Mouse (Mus musculus): ENCODE data around the gene Tox3.

The Tox3 gene

DNA sequence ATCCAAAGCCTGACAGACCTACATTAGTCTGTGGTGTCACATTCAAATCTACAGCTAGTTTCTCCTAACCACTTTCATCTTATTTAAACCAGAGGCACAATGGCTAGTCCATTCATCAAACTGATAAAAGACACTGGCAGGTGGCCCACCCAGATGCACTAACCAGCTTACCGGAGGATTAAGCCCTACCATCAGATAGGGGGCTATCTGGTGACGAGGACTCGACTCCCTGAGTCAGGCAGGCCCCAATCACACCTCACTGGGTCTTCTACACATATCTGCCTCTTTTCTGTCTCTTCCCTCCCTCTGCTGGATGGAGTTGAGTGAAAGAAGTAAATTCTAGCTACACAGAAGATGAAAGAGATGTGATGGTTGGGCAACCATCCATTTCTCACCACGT, 24.3 kb downstream of the Tox3 start:
- no peak for DNase-seq (ENCODE audit: low read depth)

DNA sequence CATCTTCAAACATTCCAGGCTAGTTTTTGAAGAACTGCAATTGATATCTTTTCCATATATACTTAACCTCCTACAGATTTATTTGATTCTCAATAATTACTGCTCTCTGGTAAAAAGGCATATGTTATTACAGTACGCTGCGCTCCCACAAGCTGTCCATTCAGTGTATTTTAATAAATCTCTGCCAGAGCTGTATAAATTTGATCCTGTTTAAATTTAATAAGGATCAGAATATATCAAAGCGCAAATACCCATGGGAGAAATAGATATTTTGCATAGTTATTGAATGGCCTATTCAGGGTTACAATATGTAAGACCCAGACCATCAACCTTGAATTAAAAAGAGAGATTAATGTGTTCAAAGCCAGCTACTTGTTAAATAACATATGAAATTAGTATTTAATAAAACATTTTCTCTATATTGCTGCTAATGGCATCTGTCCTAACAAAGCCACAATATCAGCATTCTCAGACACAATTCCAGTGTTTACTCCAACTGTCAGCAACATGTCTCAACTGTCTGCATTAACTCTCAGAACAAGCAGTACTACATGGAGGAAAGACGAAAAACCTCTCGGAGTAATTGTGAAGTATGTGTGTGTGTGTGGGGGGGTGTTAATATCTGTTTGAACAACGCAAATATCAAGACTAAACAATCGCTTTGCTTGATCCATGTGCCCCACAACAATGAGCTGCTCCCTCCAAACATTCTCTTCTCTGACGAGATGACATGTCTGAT, 25.3 kb downstream of the Tox3 start:
- no peak for DNase-seq (ENCODE audit: low read depth)

DNA sequence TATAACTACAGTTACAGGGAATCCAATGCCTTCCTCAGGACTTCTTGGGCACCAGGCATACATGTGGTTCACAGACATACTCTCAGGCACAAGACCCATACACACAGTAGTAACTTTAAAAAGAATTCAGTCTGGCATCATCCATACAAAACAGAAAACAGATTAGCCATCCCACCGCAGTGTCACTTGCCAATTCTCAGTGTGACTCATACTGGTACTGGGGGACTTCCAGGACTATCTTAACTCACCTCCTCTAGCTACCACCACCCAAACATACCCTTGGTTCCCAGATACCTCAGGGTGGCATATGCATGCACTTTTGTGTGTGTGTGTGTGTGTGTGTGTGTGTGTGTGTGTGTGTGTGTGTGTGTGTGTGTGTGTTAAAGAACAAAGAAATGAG, 26.9 kb downstream of the Tox3 start:
- no peak for DNase-seq (ENCODE audit: low read depth)

DNA sequence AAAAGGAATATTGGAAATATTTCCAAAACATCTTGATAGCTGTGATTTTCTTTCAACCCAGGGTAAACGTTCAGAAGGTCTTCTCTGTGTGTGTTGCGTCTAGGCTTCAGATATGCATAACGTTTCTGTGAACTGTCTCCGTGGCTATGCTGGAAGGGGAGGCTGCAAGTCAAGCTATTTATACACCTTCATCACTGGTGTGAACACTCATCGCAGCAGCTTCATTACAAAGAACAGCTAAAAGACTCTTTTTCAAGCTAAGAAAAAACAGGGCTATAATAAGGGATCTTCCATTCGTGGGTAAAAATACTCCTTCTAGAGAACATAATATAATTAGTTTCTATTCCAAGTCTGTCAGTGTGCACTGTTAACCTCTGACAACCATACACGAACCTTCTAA, 33.8 kb downstream of the Tox3 start:
- no peak for DNase-seq (ENCODE audit: low read depth)

DNA sequence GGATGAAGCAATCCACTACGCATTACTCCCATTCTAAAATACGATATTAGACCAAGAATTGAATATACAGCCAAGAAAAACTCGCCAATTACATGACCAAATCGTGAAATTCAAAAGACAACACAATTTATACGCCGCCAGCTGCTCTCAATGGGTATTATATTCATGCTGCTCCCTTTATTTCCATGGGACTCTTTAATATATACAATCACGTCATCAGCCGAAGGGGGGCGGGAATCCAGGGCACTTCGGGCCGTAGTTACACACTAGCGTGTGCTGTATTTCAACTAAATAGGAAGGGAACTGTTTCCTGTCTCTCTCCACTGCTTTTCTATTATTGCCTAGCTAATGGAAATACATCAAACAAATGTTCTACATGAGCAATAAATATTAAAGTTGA, 45.2 kb downstream of the Tox3 start:
- DNase-seq (ENCODE audit: low read depth) = no peak

DNA sequence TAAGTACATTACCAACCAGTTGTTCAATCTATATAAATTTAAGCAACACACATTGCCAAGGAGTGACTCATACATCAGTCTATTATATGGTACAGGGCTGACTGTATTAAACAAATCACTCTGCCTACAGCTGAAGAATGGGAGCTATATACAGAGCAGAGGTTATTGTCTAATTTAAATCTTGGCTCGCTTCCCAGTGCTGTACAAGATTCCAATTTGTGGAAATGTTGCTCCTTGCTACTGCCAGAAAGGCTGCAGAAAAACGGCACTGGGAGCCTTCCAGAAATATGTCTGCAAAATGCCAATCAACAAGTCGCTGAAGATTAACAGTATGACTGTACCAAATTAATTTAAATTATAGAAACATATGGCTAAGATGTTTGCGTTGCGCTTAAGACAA, 45.9 kb downstream of the Tox3 start:
- DNase-seq (ENCODE audit: low read depth) = no peak

DNA sequence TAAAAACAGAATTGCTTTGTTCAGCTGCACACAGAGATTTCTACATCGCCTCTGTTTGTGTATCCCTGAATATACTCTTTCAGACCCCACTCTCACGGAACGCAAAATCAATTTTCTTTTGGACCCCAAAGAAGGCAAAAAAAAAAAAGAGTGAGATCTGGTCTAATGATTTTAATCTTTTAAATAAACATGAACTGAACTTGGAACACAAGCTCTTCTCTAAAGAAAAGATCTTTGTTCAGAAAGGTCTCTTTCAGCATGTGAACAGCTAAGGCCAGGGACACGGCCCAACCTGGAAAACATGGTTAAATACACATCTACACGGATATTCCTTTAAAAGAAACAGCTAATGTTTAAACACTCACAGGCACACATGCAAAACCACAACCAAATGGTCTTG, 46.6 kb downstream of the Tox3 start:
- DNase-seq (ENCODE audit: low read depth) = no peak

DNA sequence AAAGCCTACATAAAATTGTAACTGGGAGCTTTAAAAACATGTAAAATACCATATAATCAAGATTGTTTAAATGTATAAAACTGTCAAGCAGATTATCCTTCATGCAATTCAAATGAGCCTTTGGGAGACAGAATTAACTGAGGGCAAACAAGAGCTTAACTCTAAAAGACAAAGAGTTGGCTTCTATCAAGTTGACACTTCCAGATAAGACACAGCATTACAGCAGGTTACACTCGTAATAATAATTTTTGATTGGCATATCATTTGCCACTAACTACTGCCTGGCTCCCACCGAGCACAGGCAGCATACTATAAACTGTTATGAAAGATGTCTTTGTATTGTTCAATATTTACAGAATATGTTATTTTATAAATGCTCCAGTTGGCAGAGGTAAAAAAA, 47.2 kb downstream of the Tox3 start:
- no peak for DNase-seq (ENCODE audit: low read depth)

DNA sequence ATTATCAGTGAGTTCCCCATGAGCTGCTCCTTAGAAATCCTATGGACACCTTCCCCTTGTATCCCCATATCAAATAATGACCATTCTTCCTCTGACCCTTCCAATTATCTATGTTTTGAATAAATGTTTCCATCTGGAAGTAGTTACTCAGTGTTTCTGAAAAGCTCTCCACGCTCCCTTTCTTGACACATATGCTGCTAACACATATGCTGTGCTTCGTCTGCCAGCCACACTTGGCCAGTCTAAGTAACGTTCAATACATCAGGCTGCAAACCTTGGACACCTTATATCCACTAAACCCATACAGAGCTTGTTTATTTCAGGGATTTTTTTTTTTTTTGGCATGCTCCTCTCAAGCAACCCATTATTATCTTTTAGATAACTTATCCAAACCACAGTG, 54.1 kb downstream of the Tox3 start:
- DNase-seq (ENCODE audit: low read depth) = no peak

DNA sequence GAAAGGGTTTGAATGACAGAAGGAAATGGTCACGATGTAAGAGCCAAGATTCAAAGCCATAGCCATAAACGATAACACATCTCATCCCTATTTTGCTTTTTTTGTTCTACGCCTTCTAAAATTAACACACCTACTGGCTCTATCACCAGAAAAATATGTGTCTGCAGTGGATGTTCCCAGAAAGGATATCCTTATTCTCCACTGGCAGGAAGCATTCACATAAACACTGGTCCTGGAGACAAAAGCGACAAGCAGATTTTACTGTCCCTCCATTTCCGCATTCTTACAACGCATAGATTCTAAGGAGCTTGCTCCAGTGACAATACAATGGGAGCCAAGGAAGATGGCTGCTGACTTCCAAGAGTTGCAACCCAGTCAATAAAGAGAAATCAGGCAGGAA, 57.3 kb downstream of the Tox3 start:
- DNase-seq (ENCODE audit: low read depth) = no peak

DNA sequence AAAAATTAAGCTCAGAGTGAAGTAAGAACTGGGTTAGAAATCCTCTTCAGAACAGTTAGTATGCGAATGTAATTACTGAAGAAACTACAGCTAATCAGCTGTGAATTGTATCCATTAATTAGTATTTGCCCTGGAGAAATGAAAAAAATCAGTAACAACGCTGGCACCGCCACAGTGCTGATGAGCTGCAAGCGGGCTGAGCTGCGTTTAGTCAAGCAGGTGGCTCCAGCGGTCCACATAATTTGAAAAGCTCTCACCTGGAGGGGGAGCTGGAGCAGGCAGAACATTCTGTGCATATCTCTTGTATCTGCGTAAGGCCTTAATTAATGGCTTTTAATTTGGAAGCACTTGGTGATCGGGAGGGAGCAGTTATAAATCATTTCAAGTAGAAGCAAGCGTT, 71.4 kb downstream of the Tox3 start:
- no peak for DNase-seq (ENCODE audit: low read depth)

DNA sequence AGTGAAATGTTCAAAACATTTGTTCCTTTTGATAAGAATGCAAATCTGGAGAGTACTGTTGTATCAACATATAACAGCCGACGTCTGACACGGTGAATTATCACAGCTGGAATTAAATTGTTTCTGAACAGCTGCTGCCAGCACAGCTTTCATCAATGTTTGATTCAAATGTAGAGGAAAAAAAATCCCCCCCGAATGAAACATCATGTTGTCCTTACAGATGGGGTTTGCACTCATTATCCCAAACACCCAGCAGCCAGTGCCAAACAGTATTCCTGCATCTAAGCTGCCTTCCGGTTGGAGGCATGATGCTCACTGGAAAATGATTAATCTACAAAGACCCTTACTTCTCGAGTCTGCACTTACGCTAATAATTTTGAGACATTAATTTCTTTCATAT, 75.0 kb downstream of the Tox3 start:
- no peak for DNase-seq (ENCODE audit: low read depth)

DNA sequence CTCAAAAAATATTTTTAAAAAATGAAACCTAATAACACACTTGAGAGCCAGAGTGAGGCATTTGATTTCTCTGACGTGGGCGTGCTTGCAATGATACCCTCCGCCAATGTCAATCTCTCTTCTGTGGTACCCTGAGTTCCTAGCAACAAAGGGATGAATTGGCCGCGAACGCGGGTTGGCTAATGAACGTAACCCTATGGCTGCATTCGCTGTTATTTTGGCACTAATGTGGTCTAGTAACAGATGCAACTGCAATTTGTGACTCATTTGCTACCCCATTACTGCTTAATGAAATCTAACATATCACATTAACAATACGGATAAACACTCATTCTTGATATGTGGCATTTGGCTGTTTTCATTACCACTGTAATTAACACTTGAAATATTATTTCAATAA, 76.2 kb downstream of the Tox3 start:
- no peak for DNase-seq (ENCODE audit: low read depth)

DNA sequence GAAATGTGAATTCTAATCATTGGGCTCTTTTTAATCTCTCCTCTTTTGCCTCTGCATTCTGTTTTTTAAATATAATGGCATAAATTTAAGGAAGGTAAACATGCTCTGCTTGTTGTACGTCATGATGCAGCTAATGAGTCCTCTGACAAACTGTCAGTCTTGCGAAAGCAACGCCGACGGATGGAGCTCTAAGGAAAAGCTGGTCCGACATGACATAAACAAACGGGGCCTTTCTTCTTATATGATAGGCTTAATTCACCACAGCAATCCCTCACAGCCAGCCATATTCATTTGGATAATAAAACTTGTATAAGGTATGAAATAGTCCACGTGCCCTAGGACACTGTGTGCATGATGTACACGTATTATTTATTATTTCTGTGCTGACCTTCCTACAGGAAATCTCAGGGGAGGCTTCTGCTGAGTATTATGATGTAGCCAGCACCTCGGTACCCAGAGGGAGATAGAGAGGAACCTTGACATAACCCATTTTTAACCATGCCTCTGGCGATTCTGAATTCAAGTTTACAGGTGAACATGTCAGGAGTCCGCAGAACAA, 80.4 kb downstream of the Tox3 start:
- no peak for DNase-seq (ENCODE audit: low read depth)

DNA sequence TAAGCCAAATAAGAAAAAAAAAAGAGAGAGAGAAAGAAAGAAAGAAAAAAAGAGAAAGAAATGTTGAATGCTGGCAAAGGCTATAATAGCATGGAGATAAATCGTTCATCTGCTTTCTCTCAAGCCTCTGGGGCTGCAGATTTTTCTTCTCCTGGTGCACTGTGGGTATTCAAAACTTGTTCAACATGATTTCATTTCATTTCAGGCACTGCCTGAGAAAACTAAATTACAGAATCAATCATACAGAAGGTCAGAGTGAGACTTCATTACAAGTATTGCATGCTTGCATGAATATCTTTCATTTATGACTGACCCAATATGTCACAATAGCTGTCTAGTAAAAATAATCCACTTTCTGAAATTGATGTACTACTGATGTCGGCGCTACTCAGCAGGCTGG, 81.2 kb downstream of the Tox3 start:
- DNase-seq (ENCODE audit: low read depth) = no peak

DNA sequence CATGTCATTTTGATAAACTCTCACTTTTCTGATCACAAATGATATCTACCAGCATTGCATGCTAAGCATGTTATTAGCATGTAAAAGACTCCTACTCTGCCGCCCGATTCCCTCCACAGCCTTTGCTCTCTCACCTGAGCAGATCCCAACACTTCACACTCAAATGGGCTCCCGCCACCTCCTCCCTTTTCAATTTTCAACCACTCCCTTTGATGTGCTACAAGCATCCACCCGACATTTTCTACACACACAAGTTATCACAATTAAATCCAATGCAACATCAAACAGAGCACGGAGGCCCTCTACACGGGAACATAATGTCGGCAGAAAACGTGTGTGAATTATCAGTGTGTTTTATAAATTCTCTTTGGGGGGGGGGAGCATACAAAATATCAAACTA, 81.9 kb downstream of the Tox3 start:
- DNase-seq (ENCODE audit: low read depth) = no peak

DNA sequence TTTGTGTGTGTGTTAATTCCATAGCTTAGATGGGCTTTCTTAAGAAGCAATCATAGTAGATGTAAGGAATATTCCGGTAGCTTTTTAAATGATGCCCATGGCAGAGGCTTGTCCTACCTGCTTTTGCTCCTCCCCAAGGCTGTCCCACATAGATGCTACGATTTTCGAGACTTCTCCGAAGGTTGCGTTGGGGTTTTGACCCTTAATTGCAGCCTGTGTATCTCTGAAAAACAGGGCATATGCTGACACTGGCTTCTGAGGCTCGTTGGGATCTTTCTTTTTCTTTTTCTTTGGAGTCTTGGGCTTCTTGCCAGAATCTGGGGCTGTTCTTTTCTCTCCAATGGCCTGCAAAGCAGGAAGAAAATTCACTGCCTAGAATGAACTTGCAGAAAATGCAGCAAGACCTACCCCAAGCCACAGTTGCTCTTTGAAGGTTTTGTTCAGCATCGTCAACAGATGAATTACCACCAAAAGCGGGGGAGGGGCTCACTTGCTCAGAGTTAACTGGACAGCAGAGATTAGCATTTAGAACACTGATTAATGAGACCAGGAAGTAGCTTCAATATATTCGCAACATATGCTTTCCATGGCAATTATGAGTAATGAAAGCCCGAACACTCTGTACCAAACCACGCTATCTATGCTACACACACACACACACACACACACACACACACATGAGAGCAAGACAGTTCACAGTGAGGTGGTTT, 93.8 kb downstream of the Tox3 start:
- DNase-seq (ENCODE audit: low read depth) = no peak

DNA sequence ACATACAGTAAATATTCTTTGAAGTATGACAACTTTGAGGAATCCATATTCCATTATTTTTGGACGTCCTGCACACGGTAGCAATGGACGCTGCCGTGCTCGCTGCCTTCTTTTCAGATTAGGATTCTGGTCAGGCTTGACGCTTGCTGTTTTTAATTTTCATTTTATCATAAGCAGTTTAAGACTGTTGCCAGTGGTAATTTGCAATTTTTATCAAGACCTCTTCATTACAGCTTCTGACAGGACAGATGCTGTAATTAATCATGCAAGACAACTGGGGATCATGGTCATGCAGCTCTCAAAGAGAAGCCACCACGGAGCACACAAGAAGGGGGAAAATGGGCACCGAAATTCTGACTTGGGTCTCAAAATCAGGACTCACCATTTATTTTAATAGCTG, 101.8 kb downstream of the Tox3 start:
- DNase-seq (ENCODE audit: low read depth) = no peak

DNA sequence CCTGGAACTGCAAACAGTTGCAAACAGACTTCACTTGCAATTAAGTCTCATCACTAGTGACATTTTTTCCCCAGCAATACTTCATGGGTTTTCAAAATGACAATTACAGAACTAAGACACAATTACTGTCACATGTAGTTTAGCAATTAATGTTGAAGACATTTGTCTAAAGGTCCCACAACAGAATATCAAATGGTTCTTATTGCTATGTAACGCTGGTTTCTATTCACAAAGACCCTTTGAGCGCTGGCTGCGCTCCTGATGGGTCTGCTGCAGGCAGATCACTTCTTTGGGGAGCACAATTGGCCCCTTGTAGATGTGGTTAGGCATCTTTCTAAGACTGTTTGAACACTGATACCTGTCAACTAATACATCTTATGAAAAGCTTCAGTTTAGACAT, 102.3 kb downstream of the Tox3 start:
- DNase-seq (ENCODE audit: low read depth) = no peak

DNA sequence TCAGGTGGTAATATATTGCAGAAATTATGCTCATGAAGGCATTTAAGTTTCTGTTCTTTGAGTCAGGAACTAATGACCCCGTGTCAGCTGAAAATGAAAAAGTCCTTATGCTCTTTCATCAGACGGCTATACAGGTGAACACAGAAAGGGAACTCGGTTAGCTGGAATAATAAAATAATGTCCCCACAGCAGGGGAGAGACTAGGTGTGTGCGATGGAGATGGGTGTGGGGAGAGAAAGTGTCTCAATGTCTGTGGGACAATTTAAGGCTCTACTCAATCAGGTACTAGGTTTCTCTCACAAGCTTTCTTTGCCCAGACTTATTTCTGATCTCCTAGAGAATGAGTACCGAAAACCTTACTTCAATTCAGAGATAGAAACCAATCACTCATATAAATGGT, 103.0 kb downstream of the Tox3 start:
- DNase-seq (ENCODE audit: low read depth) = no peak

DNA sequence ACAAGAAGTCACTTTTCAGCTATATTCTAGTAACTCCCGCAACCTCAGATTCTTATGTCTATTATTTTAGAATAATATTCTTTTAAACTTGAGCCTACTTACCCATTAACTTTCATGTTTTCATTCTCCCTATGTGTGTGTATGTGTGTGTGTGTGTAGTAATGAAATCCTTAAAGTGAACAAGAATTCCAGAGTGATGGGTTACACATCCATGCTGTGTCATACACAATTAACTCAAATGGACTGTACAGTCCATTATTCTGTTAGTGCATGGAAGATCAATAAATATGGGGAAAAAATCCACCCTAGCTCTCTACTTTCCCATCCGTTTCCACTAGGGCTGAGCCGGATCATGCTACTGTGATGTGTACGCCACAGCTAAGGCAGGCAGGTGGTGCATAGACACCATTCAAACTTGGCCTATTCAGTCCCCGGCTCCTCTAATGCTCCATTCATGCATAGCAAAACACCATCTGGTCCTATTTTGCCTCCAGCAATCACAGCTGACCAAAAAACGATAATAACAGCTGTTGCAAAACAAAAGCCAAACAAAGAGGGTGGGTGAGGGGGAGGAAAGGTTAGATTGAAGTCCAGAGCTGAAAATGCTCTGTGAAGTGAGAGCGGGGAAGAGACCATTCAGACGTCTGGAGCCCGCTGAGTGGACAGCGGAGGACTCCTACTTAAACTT, 103.5 kb downstream of the Tox3 start:
- DNase-seq (ENCODE audit: low read depth) = no peak

DNA sequence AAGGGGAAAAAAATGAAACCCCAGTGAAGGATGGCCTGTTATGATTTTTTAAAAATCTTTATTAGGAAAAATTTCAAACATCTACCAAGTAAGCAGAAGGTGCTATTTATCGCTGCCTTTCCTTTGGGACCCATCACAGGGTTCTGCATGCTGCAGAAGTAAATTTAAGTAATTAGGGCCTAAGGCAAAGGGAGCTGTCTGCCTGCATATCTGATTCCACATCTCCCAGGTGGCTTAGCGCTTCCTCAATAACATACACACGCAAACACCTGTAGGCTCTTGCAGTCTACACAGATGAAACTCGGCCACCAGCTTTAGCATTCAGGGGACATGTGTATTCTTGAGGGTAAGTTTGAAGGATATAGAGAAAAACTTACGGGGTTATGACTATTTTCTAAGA, 104.2 kb downstream of the Tox3 start:
- no peak for DNase-seq (ENCODE audit: low read depth)

DNA sequence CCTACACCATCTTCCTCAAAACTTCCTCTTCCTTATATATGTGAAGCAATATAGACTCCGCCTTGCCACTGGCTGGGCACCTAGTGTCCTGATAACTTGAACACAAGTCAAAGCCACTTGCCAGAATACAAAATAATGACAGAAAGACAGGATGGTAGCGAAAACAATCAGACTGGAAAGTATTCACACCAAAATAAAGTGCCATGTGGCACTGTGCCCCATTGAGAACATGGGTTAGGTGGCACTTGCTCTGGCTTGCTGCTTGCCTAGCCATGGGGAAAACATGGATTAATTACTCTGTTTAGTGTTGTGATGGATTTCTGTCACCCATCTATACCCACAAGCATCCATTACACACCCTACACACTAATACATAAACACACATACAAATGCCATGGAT, 105.8 kb downstream of the Tox3 start:
- DNase-seq (ENCODE audit: low read depth) = no peak

Data from 416B (cell line).